Mouse (Mus musculus): ENCODE data around the gene Prpf8.

Prpf8 gene

GRCm38 (mm10) chr11:75459141-75459711 lies 27.4 kb upstream of the Prpf8 start:
- DNase-seq (ENCODE audit: low read depth, low spot score), result peak; percentile 85

GRCm38 (mm10) chr11:75459751-75460102 lies 26.9 kb upstream of the Prpf8 start:
- no peak for DNase-seq (ENCODE audit: low read depth, low spot score)

GRCm38 (mm10) chr11:75460103-75460843 lies 26.3 kb upstream of the Prpf8 start:
- DNase-seq (ENCODE audit: low read depth, low spot score), result peak; percentile 96

GRCm38 (mm10) chr11:75460844-75461742 lies 25.5 kb upstream of the Prpf8 start, which contains the start of gene Tlcd2:
TSS of gene Tlcd2 (plus strand) at chr11:75461715.
- DNase-seq (ENCODE audit: low read depth, low spot score), result peak; percentile 100

- DNase-seq (ENCODE audit: low read depth, low spot score), result no peak
These were observed 24.8 kb upstream of the Prpf8 start for GRCm38 (mm10) chr11:75461743-75462252.

GRCm38 (mm10) chr11:75462253-75462783 lies 24.3 kb upstream of the Prpf8 start:
- DNase-seq (ENCODE audit: low read depth, low spot score), result peak; percentile 98

GRCm38 (mm10) chr11:75462865-75463336 lies 23.7 kb upstream of the Prpf8 start:
- DNase-seq (ENCODE audit: low read depth, low spot score), result peak; percentile 94

GRCm38 (mm10) chr11:75463624-75464023 lies 23.0 kb upstream of the Prpf8 start:
- DNase-seq (ENCODE audit: low read depth, low spot score), result no peak

GRCm38 (mm10) chr11:75464417-75464816 lies 22.2 kb upstream of the Prpf8 start:
- DNase-seq (ENCODE audit: low read depth, low spot score), result no peak

GRCm38 (mm10) chr11:75465051-75465450 lies 21.6 kb upstream of the Prpf8 start:
- no peak for DNase-seq (ENCODE audit: low read depth, low spot score)

- no peak for DNase-seq (ENCODE audit: low read depth, low spot score)
These were observed 19.7 kb upstream of the Prpf8 start for GRCm38 (mm10) chr11:75466731-75467505.

- DNase-seq (ENCODE audit: low read depth, low spot score), result peak; percentile 77
These were observed 19.0 kb upstream of the Prpf8 start for GRCm38 (mm10) chr11:75467512-75468215.

GRCm38 (mm10) chr11:75468410-75468809 lies 18.2 kb upstream of the Prpf8 start:
- DNase-seq (ENCODE audit: low read depth, low spot score), result no peak

- DNase-seq (ENCODE audit: low read depth, low spot score), result no peak
These were observed 17.4 kb upstream of the Prpf8 start for GRCm38 (mm10) chr11:75469261-75469660.

- DNase-seq (ENCODE audit: low read depth, low spot score), result no peak
These were observed 15.9 kb upstream of the Prpf8 start for GRCm38 (mm10) chr11:75470675-75471074.

GRCm38 (mm10) chr11:75472469-75473081 lies 14.0 kb upstream of the Prpf8 start:
- DNase-seq (ENCODE audit: low read depth, low spot score), result no peak

- DNase-seq (ENCODE audit: low read depth, low spot score), result no peak
These were observed 13.2 kb upstream of the Prpf8 start for GRCm38 (mm10) chr11:75473376-75473775.

- DNase-seq (ENCODE audit: low read depth, low spot score), result no peak
These were observed 424 bp upstream of the Prpf8 start for GRCm38 (mm10) chr11:75486192-75486591.

GRCm38 (mm10) chr11:75487496-75487895 lies 880 bp downstream of the Prpf8 start:
- no peak for DNase-seq (ENCODE audit: low read depth, low spot score)

All from skeletal muscle tissue, adult 2 months (tissue).